Mouse (Mus musculus) myocyte (in vitro differentiated cells): Measurements from ENCODE around the gene Midn. TPM values are rescaled to one million over a fixed set of nuclear protein-coding genes. Genes with fewer than 3 reads are reported as not detected.

Source experiments
- H3K27me3 ChIP-seq: one replicate; pipeline ENCODE4 v1.6.1; 2011; ENCODE audit not compliant: control insufficient read depth, insufficient read depth, insufficient read length
- H3K36me3 ChIP-seq: one replicate; pipeline ENCODE4 v1.6.1; 2011; ENCODE audit not compliant: control insufficient read depth, insufficient read depth
- H3K4me2 ChIP-seq: one replicate; pipeline ENCODE4 v1.6.1; 2011; ENCODE audit warnings: low read depth, control low read depth
- H3K4me3 ChIP-seq: one replicate; pipeline ENCODE4 v1.5.1; 2011; ENCODE audit warnings: mild to moderate bottlenecking, control low read depth, moderate library complexity
- H3K79me2 ChIP-seq: one replicate; pipeline ENCODE4 v1.6.1; 2011; ENCODE audit not compliant: control insufficient read depth, insufficient read depth
- H3ac ChIP-seq: one replicate; pipeline ENCODE4 v1.6.1; 2011; ENCODE audit not compliant: control insufficient read depth, insufficient read length
- CEBPB ChIP-seq: IDR thresholded peaks from 2 replicates; pipeline ENCODE4 v1.6.1; 2011; ENCODE audit warnings: mild to moderate bottlenecking, moderate library complexity; ENCODE audit not compliant: poor library complexity, insufficient read depth, severe bottlenecking
- E2F4 ChIP-seq: IDR thresholded peaks from one replicate; pipeline ENCODE4 v1.6.1; 2011; ENCODE audit warnings: mild to moderate bottlenecking, control low read depth, moderate library complexity; ENCODE audit not compliant: insufficient read depth
- MAX ChIP-seq: IDR thresholded peaks from one replicate; pipeline ENCODE4 v1.6.1; 2011; ENCODE audit warnings: low read depth, mild to moderate bottlenecking, control low read depth
- MYOD1 ChIP-seq, 3 experiments: IDR thresholded peaks; one replicate each; pipeline ENCODE4 v1.6.1; 2011; ENCODE audit warnings: control low read depth in 2 of 3, low read depth in 2 of 3, mild to moderate bottlenecking in 2 of 3, moderate library complexity in 1 of 3; ENCODE audit not compliant: insufficient read length in 2 of 3, control insufficient read depth in 1 of 3
- MYOG ChIP-seq, 3 experiments: IDR thresholded peaks; one replicate each; pipeline ENCODE4 v1.6.1; 2011; ENCODE audit warnings: control low read depth in 2 of 3, low read depth in 2 of 3, mild to moderate bottlenecking in 2 of 3; ENCODE audit not compliant: insufficient read length in 2 of 3, control insufficient read depth in 1 of 3, insufficient read depth in 1 of 3
- POLR2A ChIP-seq: IDR thresholded peaks from one replicate; pipeline ENCODE4 v1.6.1; 2011; ENCODE audit warnings: low read depth, mild to moderate bottlenecking, control low read depth, moderate library complexity; ENCODE audit not compliant: insufficient read length
- POLR2AphosphoS2 ChIP-seq: IDR thresholded peaks from one replicate; pipeline ENCODE4 v1.6.1; 2011; ENCODE audit warnings: low read depth, control low read depth; ENCODE audit not compliant: insufficient read length
- REST ChIP-seq: IDR thresholded peaks from one replicate; pipeline ENCODE4 v1.6.1; 2011; ENCODE audit warnings: mild to moderate bottlenecking, control low read depth, moderate library complexity; ENCODE audit not compliant: insufficient read depth, insufficient read length
- SRF ChIP-seq: IDR thresholded peaks from one replicate; pipeline ENCODE4 v1.6.1; 2011; ENCODE audit warnings: low read depth; ENCODE audit not compliant: control insufficient read depth, insufficient read length
- TCF12 ChIP-seq: IDR thresholded peaks from one replicate; pipeline ENCODE4 v1.6.1; 2011; ENCODE audit warnings: mild to moderate bottlenecking, control low read depth; ENCODE audit not compliant: poor library complexity, insufficient read depth, severe bottlenecking
- TCF3 ChIP-seq: IDR thresholded peaks from one replicate; pipeline ENCODE4 v1.6.1; 2011; ENCODE audit warnings: low read depth, control low read depth; ENCODE audit not compliant: insufficient read length
- USF1 ChIP-seq: IDR thresholded peaks from one replicate; pipeline ENCODE4 v1.6.1; 2011; ENCODE audit warnings: low read depth, mild to moderate bottlenecking, control low read depth, moderate library complexity
- polyA plus RNA-seq: library from polyadenylated mRNA; unstranded; fragments of >200 nt; fragmentation: generic; extraction: Trizol; gene quantifications from one replicate; pipeline ENCODE4 v1.2.1, GENCODE M21; 2012; ENCODE audit warnings: missing spikeins

Midn gene
- polyA plus RNA-seq, 1 experiment, result 131 TPM

DNA sequence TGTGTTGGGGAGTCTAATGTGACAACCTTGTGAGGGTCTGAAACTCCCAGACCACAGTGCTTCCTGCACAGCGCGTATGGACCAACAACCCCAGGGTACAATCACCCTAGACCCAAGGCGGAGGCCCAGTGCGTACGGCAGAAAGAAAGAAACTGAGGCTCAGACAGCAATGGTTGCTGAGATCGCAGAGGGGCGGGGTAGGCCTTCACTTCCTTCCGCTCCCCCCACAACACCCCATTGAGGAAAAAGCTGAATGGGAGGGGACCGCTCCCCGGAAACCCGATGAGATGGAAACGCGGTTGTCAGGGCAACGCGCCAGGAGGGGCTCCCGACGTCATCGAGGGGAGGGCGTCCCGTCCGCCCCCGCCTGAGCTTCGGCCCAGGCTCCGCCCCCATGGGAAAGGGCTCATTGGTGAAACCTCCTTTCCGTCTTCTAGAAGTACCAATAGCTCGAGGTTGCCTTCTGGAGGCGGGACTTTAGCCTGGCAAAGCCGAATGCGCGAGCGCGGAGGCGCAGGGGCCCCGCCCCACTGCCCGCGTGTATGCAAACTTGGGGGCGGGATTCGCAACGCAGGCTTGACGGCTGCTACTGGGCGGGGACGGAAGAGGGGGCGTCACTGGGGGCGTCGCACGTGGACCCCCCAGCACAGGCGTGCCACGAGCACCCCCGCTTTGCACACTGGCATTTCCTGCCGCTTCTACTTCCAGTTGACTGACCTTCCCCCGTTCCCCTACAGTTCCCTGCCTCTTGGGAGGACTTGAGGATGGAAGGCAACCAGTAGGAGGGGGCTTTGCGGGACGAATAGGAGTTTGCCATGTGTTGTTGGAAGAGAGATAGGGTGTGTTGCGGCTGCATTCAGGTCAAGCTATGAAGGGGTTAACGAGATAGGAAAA lies 11.7 kb downstream of the Midn start:
- Histone ChIP-seq H3K36me3 (peaks cover 27% of the 10 kb centered on the region), H3K27me3 (no peaks in the 10 kb centered on the region), H3ac (no peak overlapping the region), H3K4me2 (peak overlapping the region; percentile 97), H3K79me2 (peaks cover 6% of the 10 kb centered on the region), H3K4me3 (peak overlapping the region; percentile 20)
- TF ChIP-seq POLR2A, result peak; percentile 62
- TF ChIP-seq TCF3, result peak; percentile 20
- TF ChIP-seq SRF, result peak; percentile 87
- TF ChIP-seq USF1, result no peak
- peak in 2 of 3 experiments; percentile 41 to 86 for TF ChIP-seq MYOD1 (IDR thresholded peaks at IDR 0.05; ENCODE audit: control insufficient read depth in 1 of 3, insufficient read length in 2 of 3, low read depth in 2 of 3)
- TF ChIP-seq MYOG (IDR thresholded peaks at IDR 0.05; ENCODE audit: control insufficient read depth in 1 of 3, insufficient read depth in 1 of 3, insufficient read length in 2 of 3, low read depth in 2 of 3), result peak in 2 of 3 experiments; percentile 34 to 46
- TF ChIP-seq E2F4, result no peak
- TF ChIP-seq POLR2AphosphoS2, result peak; percentile 48

DNA sequence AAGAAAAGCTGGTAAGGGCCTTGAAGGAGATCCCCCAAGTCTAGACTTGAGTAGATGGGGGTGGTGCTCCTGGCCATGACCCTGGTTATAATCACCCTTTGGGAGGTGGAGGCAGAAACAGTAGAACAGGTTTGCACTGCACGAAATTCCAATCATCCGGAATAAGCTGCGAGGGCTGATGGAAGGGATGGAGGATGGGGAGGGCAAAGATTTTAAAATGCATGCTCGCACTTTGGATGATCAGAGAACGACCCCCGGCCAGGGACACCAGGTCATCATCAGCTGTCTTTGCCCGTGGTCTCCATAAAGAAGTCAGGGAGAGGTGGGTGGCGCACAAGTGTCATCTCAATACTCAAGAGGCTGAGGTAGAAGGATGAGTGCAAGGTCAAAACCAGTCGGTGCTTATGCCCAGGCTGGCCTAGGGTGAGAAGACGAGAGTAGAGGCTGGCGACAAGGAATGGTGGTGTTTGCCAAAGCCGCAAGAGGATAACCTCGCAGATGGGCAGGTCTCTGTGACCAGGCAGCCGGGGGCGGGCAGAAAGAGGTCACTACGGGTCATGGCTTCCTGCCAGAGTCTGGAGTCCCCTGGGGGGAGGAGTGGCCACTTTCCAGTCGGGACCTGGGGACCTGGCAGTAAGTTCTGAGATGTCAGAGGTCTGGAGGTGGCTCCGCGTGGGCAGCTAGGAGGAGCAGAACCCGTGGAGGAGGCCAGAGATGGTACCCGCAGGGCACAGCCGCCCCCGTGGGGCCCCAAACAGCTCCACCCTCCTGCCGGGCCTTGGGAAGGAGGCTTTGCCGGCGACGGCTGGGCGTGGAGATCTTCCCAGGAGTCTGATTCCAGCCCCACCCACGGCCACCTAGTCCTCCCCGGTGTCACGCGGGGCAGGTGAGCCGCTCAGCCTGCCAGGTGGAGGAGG lies 12.6 kb downstream of the Midn start:
- Histone ChIP-seq H3K27me3 (no peaks in the 10 kb centered on the region), H3K4me3 (peak overlapping the region; percentile 20)

DNA sequence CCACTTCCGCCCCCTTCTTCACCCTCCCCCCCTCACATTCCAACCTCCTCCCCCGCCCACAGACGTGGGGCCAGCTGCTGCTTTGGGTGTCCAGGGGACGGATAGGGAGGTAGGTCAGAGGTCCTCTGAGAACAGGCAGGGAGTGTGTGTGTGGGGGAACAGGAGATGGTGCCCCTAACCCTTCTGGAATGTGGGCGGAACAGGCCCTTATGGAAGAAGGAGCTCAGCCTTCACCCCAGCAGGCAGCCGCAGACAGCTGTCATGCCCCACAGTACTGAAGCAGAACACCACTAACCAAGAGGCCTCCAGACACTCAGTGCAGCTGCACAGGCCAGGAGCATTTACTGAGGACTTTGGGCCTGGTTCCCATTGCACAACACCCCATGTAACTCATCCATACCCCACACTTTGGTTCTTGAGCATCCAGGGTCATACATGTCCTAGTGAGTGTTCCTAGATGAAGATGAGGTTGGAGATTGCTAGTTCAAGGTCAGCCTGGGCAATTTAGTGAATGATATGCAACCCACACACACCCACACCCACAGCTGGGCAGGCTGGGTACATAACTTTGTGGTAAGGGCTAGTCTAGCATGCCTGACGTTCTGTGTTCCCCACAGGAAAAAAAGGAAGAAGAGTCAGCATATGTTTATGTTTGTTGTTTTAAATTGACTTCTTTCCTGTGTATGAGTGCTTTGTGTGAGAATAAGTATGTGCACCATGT lies 13.6 kb downstream of the Midn start:
- H3K36me3 ChIP-seq, result peaks cover 9% of the 10 kb centered on the region
- H3ac ChIP-seq, result no peak overlapping the region
- H3K4me3 ChIP-seq, result peak overlapping the region; percentile 20
- peak overlapping the region; percentile 100 for H3K4me2 ChIP-seq
- TF ChIP-seq MYOG (IDR thresholded peaks at IDR 0.05; ENCODE audit: control insufficient read depth in 1 of 3, insufficient read depth in 1 of 3, insufficient read length in 2 of 3, low read depth in 2 of 3) (peak; percentile 98 to 99 (median 98)), POLR2AphosphoS2 (no peak), REST (no peak), TCF12 (peak; percentile 89), CEBPB (peak; percentile 94), MYOD1 (IDR thresholded peaks at IDR 0.05; ENCODE audit: control insufficient read depth in 1 of 3, insufficient read length in 2 of 3, low read depth in 2 of 3) (peak; percentile 51 to 97 (median 92)), E2F4 (no peak), USF1 (no peak), TCF3 (peak; percentile 75), POLR2A (peak; percentile 49), SRF (peak; percentile 85)
- no peaks in the 10 kb centered on the region for H3K79me2 ChIP-seq
- H3K27me3 ChIP-seq, result no peaks in the 10 kb centered on the region

More for the DNA sequence above, 12.6 kb downstream of the Midn start:
- H3K4me2 ChIP-seq, result peak overlapping the region; percentile 88
- H3K36me3 ChIP-seq, result peaks cover 19% of the 10 kb centered on the region
- peak; percentile 15 for TF ChIP-seq TCF12
- TF ChIP-seq POLR2AphosphoS2, result peak; percentile 76
- peak; percentile 18 for TF ChIP-seq SRF
- no peak for TF ChIP-seq REST
- no peak for TF ChIP-seq MAX
- TF ChIP-seq TCF3, result peak; percentile 31
- peak in 2 of 3 experiments; percentile 27 to 62 for TF ChIP-seq MYOD1 (IDR thresholded peaks at IDR 0.05; ENCODE audit: control insufficient read depth in 1 of 3, insufficient read length in 2 of 3, low read depth in 2 of 3)
- no peak for TF ChIP-seq E2F4
- TF ChIP-seq USF1, result no peak
- no peak for TF ChIP-seq CEBPB
- peak; percentile 65 for TF ChIP-seq POLR2A
- peak in 2 of 3 experiments; percentile 21 to 73 for TF ChIP-seq MYOG (IDR thresholded peaks at IDR 0.05; ENCODE audit: control insufficient read depth in 1 of 3, insufficient read depth in 1 of 3, insufficient read length in 2 of 3, low read depth in 2 of 3)
- H3ac ChIP-seq, result no peak overlapping the region
- no peaks in the 10 kb centered on the region for H3K79me2 ChIP-seq

DNA sequence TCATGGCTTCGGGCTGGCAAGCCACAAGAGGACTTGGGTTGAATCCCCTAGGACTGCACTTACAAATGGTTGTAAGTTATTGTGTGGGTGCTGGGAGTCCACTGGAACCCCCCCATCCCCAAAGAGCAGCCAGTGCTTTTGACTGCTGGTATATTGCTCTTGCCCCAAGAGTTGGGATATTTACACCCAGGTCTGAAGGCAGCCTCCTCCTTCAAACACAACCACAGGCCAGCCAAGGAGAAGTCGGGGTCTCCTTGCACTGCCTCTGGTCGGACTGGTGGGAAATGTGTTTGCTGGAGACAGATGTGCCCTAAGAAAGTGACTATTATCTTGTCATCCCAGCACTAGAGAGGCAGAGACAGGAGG lies 14.2 kb downstream of the Midn start:
- Histone ChIP-seq H3K4me2 (peak overlapping the region; percentile 100), H3ac (no peak overlapping the region), H3K4me3 (peak overlapping the region; percentile 20), H3K27me3 (no peaks in the 10 kb centered on the region), H3K36me3 (peaks cover 4% of the 10 kb centered on the region), H3K79me2 (no peaks in the 10 kb centered on the region)
- no peak for TF ChIP-seq TCF12
- TF ChIP-seq USF1, result no peak
- TF ChIP-seq POLR2A, result no peak
